Mouse (Mus musculus): ENCODE measurements around the gene Chkb.

DNA sequence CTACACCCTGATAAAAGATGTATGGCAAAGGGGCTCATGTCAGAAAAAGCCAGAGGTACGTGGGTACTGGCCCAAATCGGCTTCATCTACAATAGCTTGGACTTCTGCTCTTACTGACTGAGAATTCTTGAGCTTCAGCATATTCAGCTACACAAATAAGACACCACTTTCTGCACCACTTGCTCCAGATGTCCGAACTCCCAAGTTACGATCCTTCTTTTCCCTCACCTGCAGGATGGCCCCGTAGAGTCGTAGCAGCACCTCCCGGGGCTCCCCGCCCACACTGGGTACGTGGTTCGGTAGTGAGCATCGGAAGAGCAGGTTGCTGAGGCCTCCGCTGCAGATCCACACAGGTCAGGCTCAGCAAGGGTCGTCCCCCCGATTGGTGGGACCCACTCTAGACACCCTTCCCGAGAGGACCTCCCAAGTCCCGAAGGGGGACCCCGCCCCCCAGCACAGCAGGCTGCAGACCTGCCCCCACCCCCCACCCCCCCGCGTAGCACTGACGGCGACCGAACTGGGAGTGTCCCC lies 822 bp downstream of the Chkb start:
- no peak for TF ChIP-seq CEBPB (IDR thresholded peaks at IDR 0.05; ENCODE audit: insufficient read depth, poor library complexity, severe bottlenecking)
- TF ChIP-seq POLR2A (IDR thresholded peaks at IDR 0.05; ENCODE audit: insufficient read length, low read depth), result no peak
- TF ChIP-seq E2F4 (IDR thresholded peaks at IDR 0.05; ENCODE audit: insufficient read depth), result no peak
- no peak for TF ChIP-seq MAX (IDR thresholded peaks at IDR 0.05; ENCODE audit: low read depth)
- no peak for TF ChIP-seq SRF (IDR thresholded peaks at IDR 0.05; ENCODE audit: control insufficient read depth, insufficient read length, low read depth)
- TF ChIP-seq POLR2AphosphoS2 (IDR thresholded peaks at IDR 0.05; ENCODE audit: insufficient read length, low read depth), result no peak
- TF ChIP-seq MYOD1 (IDR thresholded peaks at IDR 0.05; ENCODE audit: control insufficient read depth in 1 of 3, insufficient read length in 2 of 3, low read depth in 2 of 3), result no peak
- TF ChIP-seq USF1 (IDR thresholded peaks at IDR 0.05; ENCODE audit: low read depth), result no peak

Measured in myocyte (in vitro differentiated cells).